Mouse (Mus musculus): ENCODE results near the gene BC048671.

The BC048671 gene

DNA sequence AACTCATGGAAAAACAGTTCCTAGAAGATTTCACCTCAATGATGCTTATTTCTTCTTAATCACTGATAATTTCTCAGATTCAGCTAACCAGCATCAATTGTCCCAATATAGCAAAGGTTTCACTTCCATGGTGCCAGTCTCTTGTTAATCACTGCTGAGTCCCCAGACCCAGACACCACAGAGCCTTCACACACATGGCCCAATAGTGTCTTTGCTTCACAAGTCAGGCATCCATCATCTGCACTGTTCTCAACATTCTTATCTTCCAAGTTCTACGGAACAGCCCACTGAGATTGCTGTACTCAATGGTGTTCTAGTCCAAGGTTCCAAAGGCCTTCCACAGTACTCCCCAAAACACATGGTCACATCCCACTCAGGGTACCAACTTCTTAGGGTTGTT is at the start of gene BC048671:
Gene BC048671, plus strand, starts transcription at position 301 of the 400 bp plus-strand sequence.
- DNase-seq (ENCODE audit: low spot score in 2 of 2), result no peak

GRCm38 (mm10) chr6:90288265-90288664 is 12.8 kb upstream of the BC048671 start:
- no peak for DNase-seq (ENCODE audit: low spot score in 2 of 2)

DNA sequence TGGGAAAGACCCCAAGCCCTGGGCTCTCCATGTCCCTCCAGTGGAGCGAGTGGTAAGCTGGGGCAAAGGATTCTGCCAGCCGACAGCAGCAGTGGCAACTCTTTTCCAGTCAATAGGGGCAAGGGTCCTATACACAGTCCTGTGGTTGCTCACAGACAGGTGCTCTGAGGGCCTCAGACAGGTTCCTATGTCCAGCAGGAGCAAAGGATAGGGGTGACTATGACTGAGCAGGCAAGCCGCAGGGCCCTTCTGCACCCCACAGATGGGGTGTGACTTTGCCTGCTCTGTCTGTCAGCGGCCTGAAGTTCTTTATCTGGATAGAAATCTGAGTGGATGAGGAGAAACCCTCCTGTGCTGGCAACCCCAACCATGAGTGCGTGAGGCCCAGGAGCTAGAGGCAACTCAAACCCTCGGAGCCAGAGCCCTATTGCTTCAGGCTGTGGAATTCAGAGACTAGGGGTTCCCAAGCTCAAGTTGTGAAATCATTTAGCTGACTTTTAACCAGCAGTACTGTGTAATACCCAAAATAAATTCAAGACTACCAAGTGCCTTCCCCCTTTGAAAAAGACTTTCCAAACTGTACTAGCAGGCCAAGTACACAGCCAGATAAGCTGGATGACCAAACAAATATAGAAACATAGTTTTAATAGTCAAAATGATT is 5.4 kb downstream of the BC048671 start:
- no peak for DNase-seq (ENCODE audit: low spot score in 2 of 2)

- no peak for DNase-seq (ENCODE audit: low spot score in 2 of 2)
Measured at GRCm38 (mm10) chr6:90308839-90309778, 8.1 kb downstream of the BC048671 start.

GRCm38 (mm10) chr6:90315961-90316360 is 14.9 kb downstream of the BC048671 start:
- no peak for DNase-seq (ENCODE audit: low spot score in 2 of 2)

DNA sequence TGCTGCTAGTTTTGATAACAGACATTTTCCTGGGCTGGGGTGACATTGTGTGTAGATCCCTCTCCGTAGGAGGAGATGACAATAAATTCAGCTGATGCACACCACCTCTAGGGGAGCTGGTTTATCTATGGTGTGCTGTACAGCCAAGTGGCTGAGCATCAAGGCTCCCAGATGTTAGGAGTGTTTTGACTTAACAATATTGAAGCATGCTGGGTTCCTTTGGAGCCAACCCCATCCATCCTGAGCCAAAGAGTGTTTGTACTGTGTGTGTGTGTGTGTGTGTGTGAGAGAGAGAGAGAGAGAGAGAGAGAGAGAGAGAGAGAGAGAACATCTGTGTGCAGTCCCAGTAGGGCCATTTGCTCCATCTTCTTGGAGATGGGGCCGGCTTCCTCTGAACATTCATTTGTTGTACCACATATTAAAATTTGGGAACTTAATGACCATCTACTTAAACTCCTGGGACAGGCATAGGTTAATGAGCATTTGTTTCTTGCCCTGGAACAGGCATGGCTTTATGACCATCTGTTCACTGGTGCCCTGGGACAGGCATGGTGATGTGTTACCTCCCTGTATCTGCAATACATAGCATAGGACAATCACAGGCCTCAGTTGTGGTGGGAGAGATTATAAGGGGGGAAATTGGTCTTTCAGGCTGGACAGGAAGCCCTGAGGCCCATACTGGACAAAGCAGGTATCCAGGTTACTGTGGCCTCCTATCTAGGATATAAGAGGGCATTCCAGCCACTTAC is 16.7 kb downstream of the BC048671 start:
- no peak for DNase-seq (ENCODE audit: low spot score in 2 of 2)

- no peak for DNase-seq (ENCODE audit: low spot score in 2 of 2)
Measured at GRCm38 (mm10) chr6:90319019-90319418, 18.0 kb downstream of the BC048671 start.

DNA sequence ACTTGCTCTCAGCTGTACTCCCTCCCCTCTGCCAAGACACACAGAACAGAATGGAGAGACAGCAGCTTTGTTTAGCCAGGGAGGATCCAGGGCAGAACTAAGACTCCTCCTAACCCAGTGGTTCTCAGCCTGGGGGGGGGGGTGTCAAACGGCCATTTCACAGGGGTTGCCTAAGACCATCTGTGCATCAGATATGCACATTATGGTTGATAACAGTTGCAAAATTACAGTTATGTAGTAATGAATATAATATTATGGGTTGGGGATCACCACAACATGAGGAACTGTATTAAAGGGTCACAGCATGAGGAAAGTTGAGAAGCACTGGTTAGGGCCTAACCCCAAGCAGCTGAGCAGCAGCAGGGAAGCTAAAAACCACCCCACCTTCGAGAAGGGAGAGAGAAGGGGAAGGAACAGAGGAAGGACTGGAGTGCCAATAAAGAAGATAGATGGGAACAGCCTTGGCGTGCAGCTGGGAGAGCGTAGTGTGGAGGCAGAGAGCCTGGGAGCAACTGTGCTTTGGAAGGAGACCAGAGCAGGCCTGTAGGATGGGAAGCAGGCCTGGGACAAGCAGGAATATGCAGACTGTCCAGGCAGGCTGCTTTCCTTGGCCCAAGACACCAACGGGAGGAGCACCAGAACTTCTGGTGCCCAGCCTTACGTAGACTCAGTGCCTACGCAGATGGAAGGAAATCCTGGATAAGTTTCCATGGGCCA is 18.6 kb downstream of the BC048671 start:
- peak in 1 of 2 experiments; percentile 49 for DNase-seq (ENCODE audit: low spot score in 2 of 2)

- no peak for DNase-seq (ENCODE audit: low spot score in 2 of 2)
Measured at GRCm38 (mm10) chr6:90320429-90320828, 19.4 kb downstream of the BC048671 start.

DNA sequence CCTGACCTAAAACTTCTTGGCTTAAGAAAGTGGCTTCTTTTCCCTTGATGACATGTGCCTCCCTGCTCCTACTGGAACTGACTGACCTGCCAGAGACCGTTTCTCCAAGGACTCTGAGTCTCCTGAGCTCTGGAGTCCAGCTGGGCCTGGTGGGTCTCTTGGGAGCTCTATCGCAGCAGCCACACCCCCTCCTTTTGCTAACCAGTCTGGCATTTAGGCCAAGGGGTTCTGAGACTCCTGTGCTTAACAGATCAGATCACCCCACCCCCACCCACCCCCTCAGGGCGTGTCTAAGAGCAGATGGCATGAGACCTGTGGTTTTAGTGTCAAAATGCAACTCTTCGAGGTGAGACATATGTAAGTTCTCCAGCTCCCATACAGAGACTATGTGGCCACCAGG is 20.8 kb downstream of the BC048671 start:
- DNase-seq (ENCODE audit: low spot score in 2 of 2), result no peak

GRCm38 (mm10) chr6:90324026-90324425 is 23.0 kb downstream of the BC048671 start:
- DNase-seq (ENCODE audit: low spot score in 2 of 2), result no peak

GRCm38 (mm10) chr6:90324463-90324862 is 23.4 kb downstream of the BC048671 start:
- no peak for DNase-seq (ENCODE audit: low spot score in 2 of 2)

DNA sequence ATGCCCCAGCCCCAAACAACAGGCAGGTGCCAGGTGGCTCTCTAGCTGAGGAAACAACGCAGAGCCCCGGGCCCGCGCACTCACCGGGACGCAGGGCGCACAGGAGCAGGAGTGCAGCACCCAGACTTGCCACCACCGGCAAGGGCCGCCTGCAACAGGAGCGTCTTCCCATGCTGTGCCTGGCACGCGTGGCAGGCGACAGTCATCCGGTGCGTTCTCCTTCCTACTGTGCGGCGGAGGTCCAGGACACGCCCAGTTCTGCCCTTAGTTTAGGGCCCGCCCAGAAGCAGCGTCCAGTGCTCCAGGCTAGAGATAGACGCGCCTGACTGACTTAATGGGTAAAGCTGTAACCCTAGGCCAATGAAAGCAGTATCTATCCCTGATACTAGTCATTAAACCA is 24.0 kb downstream of the BC048671 start, which contains the start of gene Chst13:
Gene Chst13, minus strand, starts transcription at position 195 of the 400 bp plus-strand sequence.
- DNase-seq (ENCODE audit: low spot score in 2 of 2), result no peak

- no peak for DNase-seq (ENCODE audit: low spot score in 2 of 2)
Measured at GRCm38 (mm10) chr6:90327670-90328069, 26.7 kb downstream of the BC048671 start.

- no peak for DNase-seq (ENCODE audit: low spot score in 2 of 2)
Measured at GRCm38 (mm10) chr6:90329953-90330352, 28.9 kb downstream of the BC048671 start.

DNA sequence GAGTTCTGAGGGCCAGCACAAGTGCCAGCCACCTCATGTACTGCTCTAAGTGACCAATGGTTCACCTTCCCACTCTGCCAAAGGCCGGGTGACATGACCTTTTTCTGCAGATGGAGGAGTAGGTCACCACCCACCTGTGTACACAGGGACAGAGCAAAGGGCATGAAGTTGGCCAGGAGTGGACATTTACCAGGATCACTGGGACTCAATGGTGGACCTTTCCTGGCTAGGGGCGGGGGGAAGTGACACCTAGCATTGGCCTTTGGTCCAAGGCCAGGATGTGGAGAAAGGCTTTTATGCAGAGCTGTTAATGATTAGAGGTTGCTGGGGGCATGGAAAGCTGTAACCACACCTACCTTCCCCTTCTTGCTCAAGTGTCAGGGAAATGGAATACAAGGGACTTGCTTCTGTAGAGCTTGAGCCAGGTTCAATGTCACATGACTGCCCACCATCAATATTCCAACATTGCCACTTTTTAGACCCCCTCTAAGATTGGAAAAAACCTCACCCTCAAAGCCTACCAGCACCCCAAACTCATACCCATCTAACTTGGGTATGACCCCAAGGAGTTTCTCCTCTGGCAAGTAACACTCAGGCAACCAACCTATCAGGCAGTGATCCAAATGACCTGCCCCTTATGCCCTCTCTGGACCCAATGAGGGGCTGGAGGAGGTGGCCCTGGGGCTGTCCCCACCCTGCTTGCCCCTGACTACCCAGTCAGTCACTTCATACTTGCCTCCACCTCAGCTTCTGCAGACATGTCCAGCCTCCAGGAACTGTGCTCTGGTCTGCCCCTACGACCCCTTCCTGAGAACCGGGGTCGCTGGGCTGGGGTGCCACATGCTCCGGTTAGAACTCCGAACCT is 31.8 kb downstream of the BC048671 start, which contains the start of gene Uroc1:
Gene Uroc1, plus strand, starts transcription at position 724 of the 865 bp plus-strand sequence.
- DNase-seq (ENCODE audit: low spot score in 2 of 2), result no peak

DNA sequence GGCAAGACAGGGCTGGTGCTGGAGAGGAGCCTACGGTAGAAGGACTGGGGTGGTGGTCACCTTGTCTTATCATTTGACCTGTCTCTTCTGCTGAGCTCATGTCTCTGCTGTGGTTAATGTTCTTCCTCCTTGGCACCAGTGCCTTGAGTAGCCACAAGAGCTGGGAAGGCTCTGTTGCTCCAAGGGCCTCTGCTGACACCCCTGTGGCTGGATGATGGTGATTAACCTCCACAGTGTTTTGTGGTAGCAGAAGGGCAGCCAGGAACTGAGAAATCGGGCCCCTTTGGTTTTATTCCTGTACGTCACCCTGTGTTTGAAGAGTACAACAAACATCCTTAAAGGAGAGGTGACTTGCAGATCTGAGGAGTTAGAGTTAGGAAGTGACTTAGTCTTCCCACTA is 33.2 kb downstream of the BC048671 start:
- no peak for DNase-seq (ENCODE audit: low spot score in 2 of 2)

- no peak for DNase-seq (ENCODE audit: low spot score in 2 of 2)
Measured at GRCm38 (mm10) chr6:90342343-90342742, 41.3 kb downstream of the BC048671 start.

DNA sequence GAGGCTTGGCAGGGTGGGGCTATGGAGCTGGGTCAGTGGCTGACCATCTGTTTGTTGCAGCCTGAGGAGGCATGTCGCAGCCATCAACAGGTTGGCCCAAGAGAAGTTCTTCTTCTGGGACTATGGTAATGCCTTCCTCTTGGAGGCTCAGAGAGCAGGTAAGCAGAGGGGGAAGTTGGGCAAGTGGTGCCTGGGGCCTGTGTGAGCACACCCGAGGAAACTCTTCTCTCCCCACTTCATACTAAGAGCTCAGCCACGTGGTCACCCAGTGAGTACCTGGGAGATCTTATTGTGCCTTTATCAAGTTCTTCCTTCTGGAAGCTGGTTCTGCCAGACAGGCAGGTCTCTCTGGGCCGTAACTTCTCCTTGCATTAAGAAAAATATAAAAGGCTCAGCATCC is 46.2 kb downstream of the BC048671 start:
- DNase-seq (ENCODE audit: low spot score in 2 of 2), result no peak

GRCm38 (mm10) chr6:90348500-90348899 is 47.5 kb downstream of the BC048671 start:
- DNase-seq (ENCODE audit: low spot score in 2 of 2), result no peak

Measured in urinary bladder, postnatal 4 days (tissue).